Mouse (Mus musculus): ENCODE data around the gene Ddah1.
"Not testable (repeated sequence)": the region's sequence is repeated elsewhere in the genome, so short reads cannot be mapped to it uniquely, and the experiment has no call there.

The Ddah1 gene

DNA sequence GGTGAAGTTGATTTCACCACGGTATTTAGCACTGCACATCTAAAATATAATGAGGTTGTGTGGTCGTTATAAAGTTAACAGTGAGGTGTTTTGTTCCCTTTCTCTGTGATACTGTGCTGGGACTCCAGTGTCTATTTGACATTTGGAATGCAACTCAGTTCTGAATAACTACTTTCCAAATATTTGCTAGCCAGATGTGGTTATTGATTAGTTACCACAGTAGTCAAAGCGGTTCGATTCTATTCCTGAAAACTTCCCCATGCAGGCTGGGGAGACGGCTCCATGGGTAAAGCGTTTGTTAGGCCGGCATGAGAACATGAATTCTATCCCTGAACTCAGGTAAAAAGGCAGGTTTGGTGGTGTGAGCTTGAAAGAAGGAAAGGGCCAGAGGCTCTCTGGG, 154.0 kb downstream of the Ddah1 start:
- DNase-seq (ENCODE audit: low read depth): no peak

DNA sequence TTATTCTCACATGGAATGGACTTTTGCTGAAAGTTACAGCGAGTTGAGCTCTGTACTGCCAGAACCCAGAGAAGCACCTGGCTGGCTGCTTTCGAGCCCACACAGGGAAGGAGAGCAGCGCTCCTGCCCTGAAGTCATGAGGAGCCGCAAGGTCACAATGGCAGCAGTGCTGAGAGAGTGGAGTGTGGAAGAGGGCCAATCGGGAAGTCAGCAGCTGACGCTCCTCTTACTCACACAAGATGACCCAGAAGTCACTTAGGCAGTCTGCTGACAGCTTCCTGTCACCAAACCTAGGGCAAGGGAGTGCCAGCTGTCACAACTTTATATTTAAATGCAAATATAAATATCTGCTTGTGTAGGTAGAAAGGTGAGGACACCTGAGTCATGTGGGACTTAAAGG, 154.8 kb downstream of the Ddah1 start:
- DNase-seq (ENCODE audit: low read depth): no peak

DNA sequence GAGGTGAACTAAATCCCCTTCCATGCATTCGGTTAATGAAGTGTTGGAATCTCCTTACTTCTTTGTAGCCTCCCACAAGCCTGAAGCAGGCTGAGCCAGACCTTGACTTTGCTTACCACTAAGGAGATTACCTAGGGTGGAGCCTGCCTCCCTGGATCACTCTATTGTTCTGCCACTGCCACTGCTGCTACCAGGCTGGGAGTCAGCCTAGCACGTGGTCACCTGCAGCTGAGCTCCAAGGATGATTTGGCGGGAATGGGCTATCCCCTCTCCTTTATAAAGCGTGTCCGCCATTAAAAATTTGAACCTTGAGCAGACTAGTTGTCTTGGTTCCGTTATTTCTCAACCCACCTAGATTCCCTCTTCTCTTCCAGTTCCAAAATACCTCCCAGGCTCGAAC, 155.5 kb downstream of the Ddah1 start:
- DNase-seq (ENCODE audit: low read depth): not testable (repeated sequence)

DNA sequence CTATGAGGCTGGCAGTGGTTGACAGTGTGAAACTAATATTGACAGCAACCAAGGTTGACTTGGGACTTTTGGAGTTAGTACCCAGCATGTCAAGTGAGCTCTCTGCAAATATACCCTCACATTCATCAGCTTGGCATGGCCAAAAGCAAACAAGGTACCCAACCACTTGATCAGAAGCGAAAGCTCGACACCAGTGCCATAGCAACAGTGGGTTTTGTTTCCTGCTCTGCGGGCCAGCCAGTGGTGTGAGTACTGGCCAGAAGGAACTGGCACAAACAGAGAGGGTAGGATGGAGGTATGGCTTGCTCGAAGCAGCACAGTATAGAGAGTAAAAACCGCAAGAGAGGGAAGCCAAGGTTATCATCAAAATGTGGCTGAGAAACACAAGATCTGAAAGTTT, 157.9 kb downstream of the Ddah1 start:
- DNase-seq (ENCODE audit: low read depth): no peak

DNA sequence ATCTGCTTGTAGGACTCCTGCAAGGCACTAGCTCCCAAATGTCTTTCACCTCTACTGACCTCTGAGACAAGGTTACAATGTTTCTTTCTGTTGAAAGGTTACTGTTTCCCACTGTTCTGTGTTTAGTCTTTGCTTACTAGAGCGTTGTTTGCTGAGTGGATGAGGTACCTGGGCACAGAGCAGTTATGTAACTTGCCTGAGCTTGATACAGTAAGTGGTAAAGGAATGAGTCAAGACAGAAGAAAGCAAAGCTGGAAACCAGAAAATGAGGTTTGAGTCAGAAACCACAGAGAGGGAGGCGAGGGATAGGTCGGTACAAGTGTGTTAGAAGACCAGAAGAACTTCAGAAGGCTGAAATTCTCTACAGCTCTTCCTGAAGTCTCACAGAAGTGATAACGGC, 158.4 kb downstream of the Ddah1 start:
- no peak for DNase-seq (ENCODE audit: low read depth)

DNA sequence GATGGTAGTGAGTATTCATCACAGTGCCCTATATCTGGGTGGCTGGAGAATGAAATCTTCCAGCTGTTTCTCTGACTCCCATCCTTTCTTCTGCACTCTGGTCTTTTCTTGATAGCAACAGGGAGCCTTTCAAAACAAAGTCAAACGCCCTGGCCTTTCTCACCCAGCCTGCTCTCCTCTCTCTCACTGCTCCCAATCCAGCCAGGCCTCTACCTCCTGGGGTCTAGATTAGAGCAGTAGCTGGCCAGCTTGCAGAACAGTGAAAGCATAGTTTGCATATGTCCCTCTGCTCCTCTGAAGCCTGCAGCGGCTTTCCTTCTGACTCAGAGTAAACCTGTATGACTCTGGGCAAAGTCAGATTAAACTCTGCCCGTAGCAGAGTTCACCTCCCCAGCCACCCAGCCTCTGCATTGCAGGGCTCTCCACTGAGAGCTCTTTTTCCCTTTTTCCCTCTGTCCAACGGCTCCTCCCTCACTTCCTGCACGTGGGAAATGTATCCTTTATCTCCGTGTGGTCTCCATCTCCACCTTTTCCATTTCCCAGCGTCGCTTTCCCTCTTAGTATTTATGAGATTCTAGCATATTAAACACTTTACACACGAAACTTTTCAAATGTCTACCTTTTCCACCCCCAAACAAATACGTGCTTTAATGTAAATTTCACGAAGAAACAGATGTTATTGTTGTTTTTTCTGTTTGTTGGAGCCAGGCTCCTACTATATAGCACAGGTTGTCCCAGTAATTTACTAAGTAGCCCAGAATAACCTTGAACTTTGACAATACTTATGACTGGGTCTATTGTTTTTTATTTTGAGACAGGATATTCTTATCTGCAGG, 163.8 kb downstream of the Ddah1 start, which contains the start of gene Bcl10:
Gene Bcl10, plus strand, starts transcription at position 786 of the 836 bp plus-strand sequence.
- no peak for DNase-seq (ENCODE audit: low read depth)

DNA sequence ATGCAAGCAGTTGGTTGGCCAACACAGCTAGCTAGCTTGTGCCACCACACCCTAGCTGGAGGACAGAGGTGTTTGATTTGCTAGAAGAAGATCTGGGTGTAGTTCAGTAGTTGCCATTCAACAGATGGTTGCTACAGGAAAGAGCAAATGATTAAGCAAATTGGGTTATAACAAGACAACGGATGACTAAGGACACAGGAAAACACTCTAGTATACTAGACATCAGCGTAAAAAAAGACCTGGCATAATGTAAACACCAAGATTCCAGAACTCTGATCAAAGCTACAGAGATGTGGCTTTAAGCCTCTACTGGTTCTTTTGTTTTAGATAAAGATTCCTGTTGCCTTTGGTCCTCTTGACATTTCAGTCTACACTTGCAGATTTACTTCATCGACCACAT, 164.5 kb downstream of the Ddah1 start:
- no peak for DNase-seq (ENCODE audit: low read depth)

DNA sequence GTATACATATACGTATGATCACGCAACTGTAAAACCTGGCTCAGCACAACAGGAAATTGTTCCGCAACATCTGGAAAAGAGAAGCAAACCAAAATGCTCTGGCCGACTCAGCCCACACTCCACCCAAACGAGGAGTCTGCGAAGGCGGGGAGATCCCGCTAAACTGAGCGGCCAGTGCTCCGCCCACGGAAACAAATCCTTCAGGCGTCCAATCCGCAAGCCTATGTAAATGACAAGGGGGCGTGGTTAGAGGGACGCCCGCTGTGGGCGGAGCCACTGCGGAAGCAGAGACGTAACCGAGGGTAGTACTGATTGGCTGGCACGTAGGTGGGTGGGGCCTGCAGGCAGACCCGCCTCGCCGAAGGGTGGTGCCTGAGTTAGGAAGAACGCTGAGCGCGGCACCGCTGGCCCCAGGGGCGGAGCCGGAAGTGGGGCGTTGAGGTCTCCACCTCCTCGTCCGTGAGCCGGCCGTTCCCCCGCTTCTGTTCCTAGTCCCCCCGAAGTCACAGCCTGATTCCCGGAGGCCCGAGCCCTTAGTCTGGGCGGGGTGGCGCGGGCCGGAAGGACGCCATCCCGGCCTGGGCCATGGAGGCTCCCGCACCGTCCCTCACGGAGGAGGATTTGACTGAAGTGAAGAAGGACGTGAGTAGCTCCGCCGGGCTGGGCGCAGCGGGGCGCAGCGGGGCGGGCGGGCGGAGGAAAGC, 165.6 kb downstream of the Ddah1 start:
- DNase-seq (ENCODE audit: low read depth): peak; percentile 100

DNA sequence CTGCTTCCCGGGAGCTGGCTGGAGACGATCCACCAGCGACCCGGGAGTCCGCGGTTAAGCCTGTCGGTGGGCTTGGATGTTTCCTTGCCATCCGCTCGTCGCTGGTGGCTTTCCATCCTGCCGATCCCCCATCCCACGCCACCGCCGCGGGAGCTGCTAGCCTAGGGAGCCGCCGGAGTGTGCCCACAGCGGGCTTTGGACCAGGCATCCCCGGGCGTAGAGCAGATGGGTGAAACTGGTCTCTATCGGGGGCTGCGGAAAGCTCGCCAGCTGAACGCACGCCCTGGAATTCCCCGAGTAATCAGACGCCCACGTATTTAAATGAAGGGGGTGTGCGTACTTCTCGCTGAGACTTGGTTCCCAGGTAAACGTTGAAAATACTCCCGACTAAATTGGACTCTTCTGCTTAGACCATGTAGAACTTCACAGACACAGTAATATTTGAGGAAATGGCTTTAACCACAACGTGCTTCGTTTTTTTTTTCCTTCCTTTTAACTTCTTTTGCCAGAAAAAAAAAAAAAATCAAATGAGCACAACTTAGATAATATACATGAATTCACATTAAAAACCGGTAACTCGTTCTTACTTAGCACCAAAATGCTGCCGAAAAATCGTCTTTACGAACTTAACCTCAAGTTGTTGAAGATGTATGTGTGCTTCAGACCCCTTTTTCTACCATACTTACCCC, 166.3 kb downstream of the Ddah1 start:
- no peak for DNase-seq (ENCODE audit: low read depth)

DNA sequence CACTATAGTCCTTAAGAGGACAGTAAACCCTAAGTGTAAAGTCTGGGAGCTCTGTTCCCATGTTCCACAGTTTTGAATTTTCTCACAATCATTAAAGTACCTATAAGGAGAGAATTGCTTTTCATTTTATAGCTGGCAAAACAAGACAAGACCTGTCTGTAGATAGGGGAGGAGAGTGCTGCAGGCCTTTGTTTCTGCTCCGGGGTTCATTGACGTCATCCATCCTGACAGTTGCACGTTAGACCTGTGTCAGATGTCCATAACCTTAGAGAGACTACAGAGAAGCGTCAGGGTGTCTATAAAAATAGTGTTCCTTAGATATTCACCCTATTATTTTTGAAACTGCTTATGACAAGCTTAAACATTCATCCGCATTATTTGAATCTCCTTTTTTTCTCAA, 167.0 kb downstream of the Ddah1 start:
- no peak for DNase-seq (ENCODE audit: low read depth)

DNA sequence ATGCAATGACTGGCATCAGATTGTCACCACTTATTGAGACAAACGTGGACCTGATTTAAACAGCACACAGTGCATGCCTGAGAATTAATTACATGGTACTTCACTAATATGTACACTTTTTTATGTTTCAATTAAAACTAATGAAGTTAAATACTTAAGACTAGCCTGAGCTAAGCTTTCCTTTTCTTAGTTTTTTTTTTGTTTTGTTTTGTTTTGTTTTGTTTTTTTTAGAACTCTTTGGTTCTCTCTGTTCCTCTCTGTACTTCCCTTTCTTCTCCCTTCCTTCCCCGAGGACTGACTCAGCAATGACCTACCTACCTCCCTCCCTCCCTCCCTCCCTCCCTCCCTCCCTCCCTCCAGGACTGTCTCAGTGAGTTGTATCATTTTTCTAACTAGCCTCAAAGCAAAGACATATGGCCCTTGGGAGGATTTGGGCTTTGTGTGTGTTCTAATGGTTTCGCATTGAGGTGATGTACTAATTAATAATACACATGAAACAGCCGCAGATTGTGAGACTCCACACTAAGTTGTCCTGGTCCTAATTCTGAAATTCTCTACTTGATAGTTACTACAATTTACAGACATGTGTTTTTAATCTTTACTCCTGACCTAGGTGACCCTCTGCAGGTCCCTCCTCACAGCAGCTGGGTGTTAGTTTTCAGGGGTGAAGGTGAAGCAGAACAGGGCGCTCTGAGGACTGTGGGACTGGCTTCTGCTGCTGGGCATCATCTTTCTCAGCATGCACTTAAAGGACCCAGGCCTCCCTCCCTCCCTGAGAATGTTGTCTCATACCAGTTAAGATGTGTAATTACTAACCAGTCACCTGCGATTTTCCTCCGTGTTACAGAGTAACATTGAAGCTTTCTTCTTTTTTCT, 171.3 kb downstream of the Ddah1 start:
- DNase-seq (ENCODE audit: low read depth): no peak

DNA sequence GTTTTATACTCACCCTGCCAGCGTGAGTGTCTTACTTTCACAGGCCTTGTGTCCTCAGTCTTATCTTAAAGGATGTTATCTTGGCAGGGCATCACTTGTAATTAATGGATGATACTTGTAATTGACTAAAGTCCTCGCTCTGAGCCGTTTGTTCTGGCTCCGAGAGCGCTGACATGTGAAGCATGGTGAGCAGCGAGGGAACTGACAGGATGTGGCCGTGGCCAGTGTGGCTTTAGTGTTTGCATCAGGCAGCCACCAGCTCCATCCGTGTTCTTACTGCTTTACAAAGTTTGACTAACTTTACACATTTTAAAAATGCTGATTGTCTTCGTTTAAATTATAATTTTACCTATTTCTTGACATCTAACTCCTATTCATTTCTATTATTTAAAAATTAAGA, 175.4 kb downstream of the Ddah1 start:
- no peak for DNase-seq (ENCODE audit: low read depth)

DNA sequence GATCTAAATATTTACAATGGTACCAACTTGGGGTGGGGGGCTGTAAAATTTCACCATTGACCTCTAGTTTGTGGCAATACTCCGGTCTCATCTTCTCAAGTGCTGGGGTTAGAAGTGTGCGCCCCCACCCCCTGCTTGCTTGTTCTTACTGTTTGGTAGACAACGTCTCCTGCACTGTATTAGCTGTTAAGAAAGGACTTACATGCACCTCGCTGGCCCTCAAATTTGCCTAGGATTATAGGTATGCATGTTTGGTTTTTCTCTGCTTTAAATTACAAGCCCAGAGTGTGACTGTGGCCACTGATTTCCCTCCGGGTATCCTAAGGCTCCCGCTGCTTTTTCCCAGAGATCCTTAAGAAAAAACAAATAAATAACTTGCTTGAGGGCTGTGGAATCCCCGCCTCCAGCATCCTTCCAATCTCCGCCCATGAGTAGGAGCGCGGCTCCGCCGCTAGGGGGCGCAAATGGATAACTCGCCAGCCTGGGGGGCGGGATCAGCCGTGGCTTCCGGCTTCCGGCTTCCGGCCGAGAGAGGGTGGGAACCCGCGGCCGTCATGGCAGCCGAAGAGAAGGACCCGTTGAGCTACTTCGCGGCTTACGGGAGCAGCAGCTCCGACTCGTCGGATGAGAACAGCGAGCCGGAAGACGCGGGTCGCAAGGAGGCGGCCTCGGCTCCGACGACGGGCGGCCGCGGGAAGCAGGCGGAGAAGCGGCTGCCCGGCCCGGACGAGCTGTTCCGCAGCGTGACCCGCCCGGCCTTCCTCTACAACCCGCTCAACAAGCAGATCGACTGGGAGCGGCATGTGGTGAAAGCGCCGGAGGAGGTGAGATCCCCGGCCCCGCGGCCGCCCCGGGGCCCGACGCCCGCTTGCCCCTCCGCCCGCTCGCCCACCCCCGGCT, 179.3 kb downstream of the Ddah1 start, which contains the start of gene 2410004B18Rik:
Gene 2410004B18Rik, plus strand, starts transcription at position 510 of the 900 bp plus-strand sequence.
- DNase-seq (ENCODE audit: low read depth): peak; percentile 87

DNA sequence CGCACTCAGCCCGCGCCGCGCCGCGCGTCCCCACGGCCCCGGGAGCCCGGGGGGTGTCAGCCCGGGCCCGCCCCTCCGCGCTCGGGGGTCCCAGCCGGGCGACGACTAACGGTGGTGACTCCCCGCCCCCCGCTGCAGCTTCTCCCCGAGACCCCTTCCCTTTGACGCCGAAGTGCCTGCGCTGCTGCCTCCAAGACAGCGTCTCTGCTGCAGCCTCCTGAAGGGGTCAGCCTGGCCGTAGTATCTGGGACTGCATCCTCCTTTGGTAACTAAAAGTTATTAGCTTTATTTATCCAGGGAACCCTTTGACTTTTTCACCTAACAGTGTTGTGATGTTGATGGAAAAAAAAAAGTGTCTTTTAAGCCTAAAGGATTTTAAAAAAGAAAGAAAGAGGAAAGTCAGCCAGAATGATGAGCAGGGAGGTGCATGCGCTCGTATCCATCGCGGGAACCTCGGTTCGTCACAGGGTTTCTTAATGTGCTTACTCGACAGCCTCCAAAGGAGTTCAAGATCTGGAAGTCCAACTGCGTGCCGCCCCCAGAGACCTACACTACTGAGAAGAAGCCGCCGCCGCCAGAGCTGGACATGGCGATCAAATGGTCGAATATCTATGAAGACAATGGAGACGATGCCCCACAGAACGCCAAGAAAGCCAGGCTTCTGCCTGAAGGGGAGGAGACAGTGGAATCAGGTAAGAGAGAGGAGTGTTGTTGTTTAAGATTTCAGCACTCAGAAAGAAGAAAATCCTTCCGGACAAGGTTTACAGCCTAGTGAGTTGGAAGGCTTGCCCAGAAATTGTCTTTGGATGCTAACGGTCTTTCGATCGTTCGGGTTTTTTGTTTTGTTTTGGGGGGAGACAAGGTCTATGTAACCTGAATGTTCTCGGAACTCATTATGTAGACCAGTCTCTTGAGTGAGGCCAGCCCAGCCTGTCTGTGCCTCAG, 180.2 kb downstream of the Ddah1 start:
- no peak for DNase-seq (ENCODE audit: low read depth)

DNA sequence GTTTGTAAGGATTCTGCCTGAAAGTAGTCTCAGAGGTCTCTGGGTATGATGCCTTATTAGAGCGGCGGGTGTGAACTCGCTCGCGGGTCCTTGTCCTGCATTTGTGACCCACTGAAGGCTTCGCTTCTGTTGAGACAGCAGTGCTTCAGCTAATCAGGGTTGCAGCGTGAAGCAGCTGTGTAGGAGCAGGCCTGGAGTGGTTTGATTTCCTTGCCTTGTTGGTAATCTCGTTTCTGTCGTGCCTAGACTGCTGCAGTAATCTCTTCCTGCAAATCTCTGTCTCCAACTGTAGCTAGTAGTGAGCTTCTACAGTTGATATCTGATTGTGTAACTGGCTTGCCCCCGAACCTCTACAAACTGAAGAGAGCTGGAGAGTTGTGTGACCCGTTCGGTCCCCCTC, 180.9 kb downstream of the Ddah1 start:
- no peak for DNase-seq (ENCODE audit: low read depth)

DNA sequence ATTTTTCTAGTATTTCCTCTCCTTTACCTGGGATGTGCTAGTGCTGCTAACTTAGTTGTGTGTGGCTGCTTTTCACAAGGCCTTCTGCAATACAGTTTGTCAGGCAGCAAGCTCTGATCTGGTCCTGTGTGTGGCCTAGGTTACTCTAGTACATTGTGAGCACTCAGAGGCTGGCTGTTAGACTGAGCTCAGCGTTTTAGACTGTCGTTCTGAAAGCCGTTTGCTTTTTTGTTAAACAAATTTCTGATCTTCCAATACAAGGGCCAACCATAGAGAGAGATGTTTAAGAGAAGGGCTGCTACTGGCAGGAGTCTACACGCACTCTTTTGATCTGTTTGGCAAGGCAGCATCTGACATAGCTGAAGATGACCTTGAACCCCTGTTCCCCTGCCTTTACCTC, 181.5 kb downstream of the Ddah1 start:
- no peak for DNase-seq (ENCODE audit: low read depth)

DNA sequence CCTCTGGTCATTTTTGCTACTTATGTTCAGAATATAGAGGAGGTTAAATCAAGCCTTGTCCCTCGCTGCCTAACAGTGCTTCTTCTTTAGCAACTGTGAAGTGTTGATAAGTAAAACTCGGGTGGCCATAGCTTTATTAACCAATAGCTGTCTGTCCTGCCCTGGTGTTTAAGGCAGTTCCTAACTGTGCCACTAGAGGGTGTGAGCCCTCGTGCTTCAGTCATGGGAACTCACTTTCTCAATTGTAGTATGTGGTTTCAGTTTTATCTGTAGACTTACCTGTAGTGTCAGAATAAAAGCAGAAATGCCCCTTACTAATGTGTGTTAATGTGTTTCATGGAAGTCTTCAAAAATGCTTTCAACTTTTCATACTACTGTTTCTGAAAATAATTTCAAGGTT, 183.5 kb downstream of the Ddah1 start:
- DNase-seq (ENCODE audit: low read depth): peak; percentile 59
